Mouse (Mus musculus) CD4-positive, CD25-positive, alpha-beta regulatory T cell, adult 9 weeks (primary cell): ENCODE measurements around the gene Lrrc72. TPM values are rescaled to one million over a fixed set of nuclear protein-coding genes. Genes with fewer than 3 reads are reported as not detected.

Experiments used
- polyA plus RNA-seq: library from polyadenylated mRNA; unstranded; fragments of 100-300 nt; shearing (Covaris generic); gene quantifications from one replicate; pipeline ENCODE4 v1.2.1, GENCODE M21; 2017

Lrrc72 gene
- polyA plus RNA-seq, result not detected

GRCm38 (mm10) chr12:36253298-36253697 lies at the start of gene Lrrc72:
TSS of gene Lrrc72 (minus strand) at chr12:36253398.

Other genes starting within 250 kb of the Lrrc72 start
- 271 TPM for gene Tspan13, start 210.9 kb downstream of the Lrrc72 start, polyA plus RNA-seq
- gene Ankmy2, start 96.3 kb downstream of the Lrrc72 start, polyA plus RNA-seq, result 57.3 TPM
- 228 TPM for gene Bzw2, start 95.3 kb downstream of the Lrrc72 start, polyA plus RNA-seq
- gene Sostdc1, start 60.7 kb upstream of the Lrrc72 start, polyA plus RNA-seq, result 20.8 TPM
- 3.4 TPM for gene Ispd, start 128.1 kb upstream of the Lrrc72 start, polyA plus RNA-seq
- gene D630036H23Rik, start 128.8 kb upstream of the Lrrc72 start, polyA plus RNA-seq, result not detected